Mouse (Mus musculus) limb, embryonic 12.5 days (tissue): ENCODE measurements around the gene Timp2. TPM values are rescaled to one million over a fixed set of nuclear protein-coding genes. Genes with fewer than 3 reads are reported as not detected.

Experiments
- ATAC-seq: fragments of 200-750 bp; cut with Nextera tagmentation; 2 replicates; pipeline ENCODE4 v1.8.0; 2017; ENCODE audit warnings: low read depth, moderate TSS enrichment; ENCODE audit not compliant: insufficient number of reproducible peaks, insufficient read depth, low FRiP score, low TSS enrichment
- H3K27ac ChIP-seq: fragments of 300-500 bp; sonication (generic); 2 replicates; pipeline ENCODE4 v1.5.1; 2016; ENCODE audit warnings: mild to moderate bottlenecking, moderate library complexity
- H3K27me3 ChIP-seq: fragments of 300-500 bp; sonication (generic); 2 replicates; pipeline ENCODE4 v1.6.1; 2016; ENCODE audit warnings: mild to moderate bottlenecking, moderate library complexity
- H3K36me3 ChIP-seq: fragments of 300-500 bp; sonication (generic); 2 replicates; pipeline ENCODE4 v1.6.1; 2016; ENCODE audit warnings: mild to moderate bottlenecking, moderate library complexity
- H3K4me1 ChIP-seq: fragments of 300-500 bp; sonication (generic); replicated peaks from 2 replicates; pipeline ENCODE4 v1.6.1; 2016
- H3K4me2 ChIP-seq: fragments of 300-500 bp; sonication (generic); 2 replicates; pipeline ENCODE4 v1.6.1; 2016; ENCODE audit warnings: mild to moderate bottlenecking, moderate library complexity
- H3K4me3 ChIP-seq: fragments of 300-500 bp; sonication (generic); replicated peaks from 2 replicates; pipeline ENCODE4 v1.5.1; 2016; ENCODE audit warnings: mild to moderate bottlenecking
- H3K9ac ChIP-seq: fragments of 300-500 bp; sonication (generic); replicated peaks from 2 replicates; pipeline ENCODE4 v1.6.1; 2016; ENCODE audit warnings: mild to moderate bottlenecking, moderate library complexity
- H3K9me3 ChIP-seq: fragments of 300-500 bp; sonication (generic); 2 replicates; pipeline ENCODE4 v1.6.1; 2016; ENCODE audit warnings: mild to moderate bottlenecking, moderate library complexity
- WGBS: fragments of 180-500 bp; shearing (Covaris S2); methylation state at CpG from one replicate; pipeline ENCODE4 v1.1.7; 2016; 5-methylcytosine and 5-hydroxymethylcytosine counted together
- polyA plus RNA-seq: library from polyadenylated mRNA; unstranded; fragments of >200 nt; fragmentation: Nextera tagmentation; extraction: Ambion mirVana; gene quantifications from 2 replicates; pipeline ENCODE4 v1.2.1, GENCODE M21; 2016

The Timp2 gene
- polyA plus RNA-seq, 1 experiment from 2014 or later, result 77.6 TPM

DNA sequence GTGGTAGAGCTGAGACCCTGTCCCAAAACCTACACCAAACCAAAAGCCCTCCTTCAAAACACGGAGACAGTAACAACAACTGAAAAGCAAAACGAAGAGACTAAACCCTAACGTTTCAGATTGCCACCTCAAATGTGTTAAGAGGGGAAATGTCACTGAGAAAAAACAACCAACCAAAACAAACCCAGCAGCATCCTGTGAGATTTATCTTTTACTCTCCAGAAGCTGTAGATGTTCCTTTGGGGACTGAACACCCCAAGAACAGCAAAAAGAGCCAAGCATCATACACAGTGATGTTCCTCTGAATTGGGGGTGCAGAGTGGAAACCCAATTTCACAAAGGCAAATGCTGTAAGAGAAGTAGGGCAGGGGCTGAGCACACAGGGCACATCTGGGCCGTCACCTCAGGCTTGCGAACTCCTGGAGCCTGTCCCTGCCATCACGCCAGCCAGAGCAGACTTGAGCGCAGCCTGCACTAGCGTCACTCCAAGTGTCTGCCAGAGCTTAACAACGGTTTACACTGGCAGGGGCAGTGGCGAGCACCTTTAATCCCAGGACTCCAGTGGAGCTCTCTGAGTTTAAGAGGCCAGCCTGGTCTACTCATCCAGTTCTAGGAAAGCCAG, 89.4 kb downstream of the Timp2 start:
- peaks cover 97% of the 10 kb centered on the region for H3K36me3 ChIP-seq
- no peak for ATAC-seq

DNA sequence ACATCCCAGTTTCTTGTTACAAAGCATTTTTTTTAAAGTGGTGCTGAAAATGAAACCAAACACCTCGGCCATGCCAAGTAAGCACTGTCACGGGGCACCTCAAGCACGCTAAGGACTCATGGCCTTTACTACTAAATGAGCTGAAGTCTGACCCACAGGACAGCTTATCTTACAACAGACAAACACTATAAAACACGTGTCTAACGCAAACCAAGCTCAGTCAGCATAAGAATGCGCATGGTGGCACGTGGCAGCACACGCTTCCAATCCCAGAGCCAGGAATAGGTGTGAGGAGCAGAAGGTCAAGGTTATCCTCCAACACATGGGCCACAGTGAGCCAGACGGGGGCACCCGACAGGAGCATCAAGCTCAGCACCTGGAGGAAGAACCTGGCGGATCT, 89.9 kb downstream of the Timp2 start:
- H3K27ac ChIP-seq, result no peak overlapping the region
- H3K9me3 ChIP-seq, result no peaks in the 10 kb centered on the region
- H3K4me1 ChIP-seq, result no peaks in the 10 kb centered on the region
- H3K36me3 ChIP-seq, result peaks cover 98% of the 10 kb centered on the region
- WGBS, result 87% methylated on average over 11 of the region's 11 CpGs
- no peak overlapping the region for H3K9ac ChIP-seq
- no peaks in the 10 kb centered on the region for H3K27me3 ChIP-seq
- no peak overlapping the region for H3K4me3 ChIP-seq
- no peak overlapping the region for H3K4me2 ChIP-seq
- no peak for ATAC-seq

More for the DNA sequence above, 89.4 kb downstream of the Timp2 start:
- no peaks in the 10 kb centered on the region for H3K9me3 ChIP-seq
- no peaks in the 10 kb centered on the region for H3K4me1 ChIP-seq
- no peak overlapping the region for H3K4me2 ChIP-seq
- H3K27me3 ChIP-seq, result no peaks in the 10 kb centered on the region
- no peak overlapping the region for H3K9ac ChIP-seq
- 92% methylated on average over 10 of the region's 10 CpGs for WGBS
- no peak overlapping the region for H3K4me3 ChIP-seq
- H3K27ac ChIP-seq, result no peak overlapping the region

DNA sequence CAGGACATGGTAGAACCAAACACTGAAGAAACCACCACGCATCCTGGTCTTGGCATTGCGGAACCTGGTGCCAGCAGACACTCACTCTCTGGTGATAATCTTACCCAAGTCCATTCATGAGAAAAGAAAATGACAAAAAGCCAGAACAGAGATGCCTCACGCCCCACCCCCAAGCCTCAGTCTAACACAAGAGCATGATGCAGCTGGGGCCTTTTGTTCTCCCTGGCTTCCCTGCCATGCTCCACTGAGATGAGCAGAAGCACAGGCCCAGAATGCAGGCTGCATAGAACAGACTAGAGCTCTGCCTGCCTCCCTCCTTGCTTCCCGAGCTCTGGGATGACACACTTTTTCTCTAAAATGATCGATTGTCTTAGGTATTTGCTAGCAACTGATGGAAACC, 92.4 kb downstream of the Timp2 start:
- 87% methylated on average over 5 of the region's 5 CpGs for WGBS
- Histone ChIP-seq H3K36me3 (peaks cover 100% of the 10 kb centered on the region), H3K4me1 (no peaks in the 10 kb centered on the region), H3K27me3 (no peaks in the 10 kb centered on the region), H3K4me3 (no peak overlapping the region), H3K9ac (no peak overlapping the region), H3K9me3 (no peaks in the 10 kb centered on the region), H3K4me2 (no peak overlapping the region), H3K27ac (no peak overlapping the region)
- no peak for ATAC-seq

DNA sequence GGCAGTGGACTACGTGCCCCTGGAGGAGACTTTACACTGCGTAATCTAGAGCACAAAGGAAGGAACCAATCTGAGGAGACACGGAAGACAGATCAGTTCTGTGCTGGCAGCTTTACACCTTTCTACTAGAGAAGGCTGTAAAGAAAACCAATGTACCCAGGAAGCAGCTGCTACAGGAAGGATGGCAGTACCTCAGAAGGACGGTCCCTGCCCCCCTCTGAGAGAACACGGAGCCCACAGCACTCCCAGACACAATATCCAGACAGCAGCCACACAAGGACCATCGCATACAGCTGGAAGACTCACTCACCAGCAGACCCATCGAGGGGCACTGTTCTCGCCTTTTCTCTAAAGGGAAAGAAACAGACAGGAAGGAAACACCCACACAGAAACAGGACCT, 95.5 kb downstream of the Timp2 start:
- no peak for ATAC-seq
- H3K4me2 ChIP-seq, result no peak overlapping the region
- 95% methylated on average over 8 of the region's 8 CpGs for WGBS
- no peak overlapping the region for H3K9ac ChIP-seq
- H3K27me3 ChIP-seq, result no peaks in the 10 kb centered on the region
- peaks cover 91% of the 10 kb centered on the region for H3K36me3 ChIP-seq
- peaks cover 1% of the 10 kb centered on the region for H3K4me1 ChIP-seq
- no peaks in the 10 kb centered on the region for H3K9me3 ChIP-seq
- no peak overlapping the region for H3K27ac ChIP-seq
- H3K4me3 ChIP-seq, result no peak overlapping the region

DNA sequence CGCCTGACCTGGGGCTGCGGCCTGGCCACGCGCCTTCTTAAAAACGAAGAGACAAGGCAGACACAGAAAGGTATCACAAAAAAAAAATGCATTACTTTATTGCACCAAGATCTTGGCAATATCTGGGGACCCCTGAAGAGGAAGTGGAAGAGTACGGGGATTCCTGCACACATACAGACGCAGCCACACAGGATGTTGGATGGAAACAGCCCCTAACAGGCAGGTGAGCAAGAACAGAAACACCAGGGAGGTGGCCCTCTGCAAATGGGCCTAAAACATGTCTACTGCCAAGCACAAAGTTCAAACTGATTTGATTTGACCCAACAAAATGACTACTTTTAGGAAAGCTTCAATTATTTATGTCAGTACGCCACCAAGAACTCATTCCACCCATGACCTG, 96.0 kb downstream of the Timp2 start:
- peaks cover 6% of the 10 kb centered on the region for H3K4me1 ChIP-seq
- ATAC-seq, result no peak
- H3K27ac ChIP-seq, result no peak overlapping the region
- no peaks in the 10 kb centered on the region for H3K27me3 ChIP-seq
- no peak overlapping the region for H3K9ac ChIP-seq
- H3K36me3 ChIP-seq, result peaks cover 86% of the 10 kb centered on the region
- no peaks in the 10 kb centered on the region for H3K9me3 ChIP-seq
- H3K4me2 ChIP-seq, result no peak overlapping the region
- 97% methylated on average over 8 of the region's 8 CpGs for WGBS
- H3K4me3 ChIP-seq, result no peak overlapping the region

DNA sequence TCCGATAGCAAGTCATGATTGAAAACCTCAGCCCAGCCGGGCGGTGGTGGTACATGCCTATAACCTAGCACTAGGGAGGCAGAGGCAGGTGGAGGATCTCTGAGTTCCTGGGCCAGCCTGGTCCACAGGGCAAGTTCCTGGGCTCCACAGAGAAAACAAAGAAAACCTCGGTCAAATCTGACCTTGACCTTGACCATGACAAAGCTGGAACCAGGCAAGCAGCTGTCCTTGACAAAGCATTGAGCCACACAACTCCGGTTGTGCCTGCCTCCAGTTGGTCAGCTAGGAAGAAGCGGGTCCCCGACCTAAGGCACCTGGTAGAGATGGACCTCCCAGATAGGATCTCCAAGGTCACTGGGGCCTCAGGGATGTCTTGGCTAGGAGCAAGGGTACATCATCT, 99.2 kb downstream of the Timp2 start:
- H3K4me1 ChIP-seq, result peaks cover 20% of the 10 kb centered on the region
- H3K9ac ChIP-seq, result no peak overlapping the region
- no peak overlapping the region for H3K4me3 ChIP-seq
- peaks cover 54% of the 10 kb centered on the region for H3K36me3 ChIP-seq
- no peaks in the 10 kb centered on the region for H3K9me3 ChIP-seq
- 93% methylated on average over 7 of the region's 7 CpGs for WGBS
- no peak for ATAC-seq
- no peak overlapping the region for H3K27ac ChIP-seq
- H3K4me2 ChIP-seq, result no peak overlapping the region
- H3K27me3 ChIP-seq, result no peaks in the 10 kb centered on the region

DNA sequence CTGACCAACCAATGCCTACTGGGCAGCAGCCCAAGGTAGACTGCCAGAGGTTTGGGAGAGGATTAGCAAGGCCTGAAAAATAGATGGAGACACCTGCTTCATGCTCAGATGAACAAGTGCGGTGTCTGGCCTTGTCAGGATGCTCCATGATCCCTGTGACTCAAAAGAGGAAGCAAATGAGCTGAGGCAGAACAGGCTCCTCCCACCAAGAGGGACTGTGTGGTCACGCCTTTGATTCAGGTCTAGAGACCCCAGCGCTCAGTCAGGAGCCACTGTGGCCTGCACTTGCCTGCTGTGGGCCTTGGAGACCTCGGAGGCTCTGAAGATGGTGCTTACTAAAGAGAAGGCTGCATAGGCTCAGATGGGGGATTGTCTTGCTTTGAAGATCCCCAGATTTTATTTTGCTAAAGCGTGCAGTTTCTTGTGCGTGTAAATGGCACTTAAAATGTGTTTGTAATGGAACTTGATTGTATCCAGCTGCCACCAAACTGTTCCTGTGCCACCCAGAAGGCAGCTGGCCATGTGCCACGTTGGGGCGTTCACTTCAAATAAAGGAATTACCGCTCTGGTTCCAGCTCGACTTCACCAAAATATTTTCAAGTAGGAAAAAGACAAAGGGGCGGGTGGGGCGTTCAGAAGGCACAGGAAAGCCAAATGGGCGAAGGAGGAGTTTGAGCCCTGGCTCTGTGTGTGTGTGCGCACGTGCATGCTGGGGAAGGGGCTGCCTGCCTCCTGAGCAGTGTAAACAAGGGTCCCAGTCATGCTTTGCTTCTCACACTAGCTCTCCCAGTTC, 101.2 kb downstream of the Timp2 start:
- Histone ChIP-seq H3K9me3 (no peaks in the 10 kb centered on the region), H3K4me3 (no peak overlapping the region), H3K4me1 (peaks cover 23% of the 10 kb centered on the region), H3K4me2 (peak overlapping the region; percentile 18; the same call in 1 of the 2 replicates), H3K9ac (no peak overlapping the region), H3K27ac (peak overlapping the region; percentile 88), H3K36me3 (peaks cover 34% of the 10 kb centered on the region), H3K27me3 (no peaks in the 10 kb centered on the region)
- 37% methylated on average over 15 of the region's 15 CpGs for WGBS
- ATAC-seq, result no peak; the same call in 1 of the 2 replicates

DNA sequence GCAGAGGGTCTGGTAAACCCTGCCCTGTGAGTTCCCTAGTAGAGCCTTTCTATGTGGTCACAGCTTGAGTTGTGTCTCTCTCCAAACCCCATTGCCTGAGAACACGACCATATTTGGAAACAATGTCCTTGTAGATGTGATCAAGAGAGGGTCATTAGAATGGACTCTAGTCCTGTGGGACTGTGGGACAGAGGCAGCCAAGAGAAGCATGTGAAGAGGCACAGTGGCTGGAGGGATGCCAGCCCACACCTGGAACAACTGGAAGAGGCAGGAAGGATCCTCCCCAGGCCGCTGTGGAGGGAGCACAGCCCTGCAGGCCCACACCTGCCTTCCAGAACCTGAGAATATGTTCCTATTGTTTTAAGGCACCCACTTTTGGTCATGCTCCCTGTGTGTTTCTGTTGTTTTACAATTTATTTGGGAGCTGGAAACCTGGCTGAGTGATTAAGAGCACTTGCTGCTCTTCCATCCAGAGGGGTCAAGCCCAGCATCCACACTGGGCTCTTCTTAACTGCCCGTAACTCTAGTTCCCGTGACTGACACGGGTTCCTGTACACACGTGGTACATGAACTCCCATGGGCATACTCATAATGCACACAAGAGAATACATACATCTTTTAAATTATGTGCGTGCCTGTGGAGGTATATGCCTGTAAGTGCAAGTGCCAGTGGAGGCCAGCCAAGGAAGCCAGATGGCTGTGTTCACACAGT, 101.9 kb downstream of the Timp2 start:
- no peak overlapping the region for H3K9ac ChIP-seq
- ATAC-seq, result no peak
- peaks cover 26% of the 10 kb centered on the region for H3K36me3 ChIP-seq
- H3K4me2 ChIP-seq, result no peak overlapping the region
- H3K4me1 ChIP-seq, result peaks cover 28% of the 10 kb centered on the region
- no peaks in the 10 kb centered on the region for H3K9me3 ChIP-seq
- H3K4me3 ChIP-seq, result no peak overlapping the region
- H3K27ac ChIP-seq, result peak overlapping the region; percentile 88
- H3K27me3 ChIP-seq, result no peaks in the 10 kb centered on the region
- WGBS, result 87% methylated on average over 7 of the region's 7 CpGs

Other genes with a start within 250 kb of the Timp2 start
- gene Dnah17, start 225.1 kb downstream of the Timp2 start, polyA plus RNA-seq, result 0.24 and 0.25 TPM in 2 replicates
- gene Cyth1, start 107.1 kb downstream of the Timp2 start, polyA plus RNA-seq, result 24.5 and 26.3 TPM in 2 replicates
- 20.1 and 21.3 TPM in 2 replicates for gene Usp36, start 65.5 kb downstream of the Timp2 start, polyA plus RNA-seq
- 0.59 and 0.60 TPM in 2 replicates for gene Cep295nl, start 13.2 kb downstream of the Timp2 start, polyA plus RNA-seq
- gene Lgals3bp, start 46.4 kb upstream of the Timp2 start, polyA plus RNA-seq, result 4.1 and 4.3 TPM in 2 replicates
- 30.5 and 32.0 TPM in 2 replicates for gene Cant1, start 63.3 kb upstream of the Timp2 start, polyA plus RNA-seq
- 3.4 and 4.8 TPM in 2 replicates for gene C1qtnf1, start 72.5 kb upstream of the Timp2 start, polyA plus RNA-seq
- gene Engase, start 121.1 kb upstream of the Timp2 start, polyA plus RNA-seq, result 8.8 and 9.4 TPM in 2 replicates